Mouse (Mus musculus): ENCODE measurements around the gene Necab2. TPM values are rescaled to one million over a fixed set of nuclear protein-coding genes. Genes with fewer than 3 reads are reported as not detected.

Gene Necab2
- polyA plus RNA-seq (2015; fragmentation: Nextera tagmentation; extraction: Ambion mirVana): 1.2 and 1.8 TPM in 2 replicates

DNA sequence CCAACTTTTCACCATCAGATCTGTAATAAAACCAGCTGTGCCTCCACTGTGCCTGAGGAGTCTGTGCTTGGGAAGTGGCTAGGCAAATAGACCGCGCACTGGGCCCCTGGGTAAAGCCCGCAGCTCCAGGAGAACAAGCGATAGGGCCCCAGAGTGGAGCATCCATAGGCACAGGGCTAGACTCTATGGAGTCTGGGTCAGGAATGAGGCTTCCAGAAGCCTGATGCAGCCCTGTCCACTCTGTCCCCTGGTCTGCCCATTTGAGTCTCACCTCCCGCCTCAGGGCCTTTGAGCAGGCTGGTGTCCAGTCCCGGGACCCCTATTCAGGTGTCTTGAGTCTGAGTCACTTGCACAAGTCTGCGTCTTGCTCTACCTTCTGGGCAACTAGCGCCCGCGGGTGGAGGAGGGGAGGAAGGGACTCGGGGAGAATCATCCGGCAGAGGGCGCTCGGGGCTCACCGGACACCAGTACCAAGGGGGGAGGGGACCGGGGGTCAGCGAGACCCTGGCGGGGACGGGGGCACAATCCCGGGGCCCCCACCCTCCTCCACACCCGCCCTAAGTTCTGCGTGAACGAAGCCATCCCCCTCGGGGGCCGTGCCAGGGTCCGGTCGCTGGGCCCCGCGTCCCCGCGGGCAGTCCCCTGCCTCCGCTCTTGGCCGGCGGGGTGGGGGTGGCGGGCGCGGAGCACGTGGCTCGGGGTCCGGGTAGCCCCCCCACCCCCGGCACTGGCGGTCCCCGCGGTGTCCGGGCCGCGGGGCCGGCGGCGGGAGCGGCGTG lies at the start of gene Necab2:
Gene Necab2 (plus strand): TSS at position 509 of the 779 bp plus-strand sequence.
- Histone ChIP-seq H3K9ac (replicated peaks; ENCODE audit: low read depth) (no peak within 1 kb of the TSS), H3K27ac (ENCODE audit: low read length) (no peak within 1 kb of the TSS), H3K36me3 (ENCODE audit: insufficient read depth, low read length) (no peaks in the 10 kb centered on the region), H3K27me3 (replicated peaks; ENCODE audit: insufficient read depth, low read length) (peaks cover 19% of the 10 kb centered on the region; the same call in 1 of the 2 replicates), H3K4me3 (ENCODE audit: low read depth, low read length) (peak within 1 kb of the TSS; percentile 50), H3K4me2 (replicated peaks; ENCODE audit: low read depth, low read length) (peak within 1 kb of the TSS; percentile 100), H3K4me1 (ENCODE audit: insufficient read depth, low read depth, low read length) (peaks cover 5% of the 10 kb centered on the region; the same call in 1 of the 2 replicates), H3K9me3 (ENCODE audit: low read length) (no peaks in the 10 kb centered on the region)
- TF ChIP-seq CTCF (IDR thresholded peaks at IDR 0.05) (peak; percentile 84), EP300 (IDR thresholded peaks at IDR 0.05) (no peak)
- peak; percentile 60 for ATAC-seq
- DNase-seq (ENCODE audit: low spot score): peak; percentile 66
- 5% methylated on average over 29 of the region's 52 CpGs for WGBS

DNA sequence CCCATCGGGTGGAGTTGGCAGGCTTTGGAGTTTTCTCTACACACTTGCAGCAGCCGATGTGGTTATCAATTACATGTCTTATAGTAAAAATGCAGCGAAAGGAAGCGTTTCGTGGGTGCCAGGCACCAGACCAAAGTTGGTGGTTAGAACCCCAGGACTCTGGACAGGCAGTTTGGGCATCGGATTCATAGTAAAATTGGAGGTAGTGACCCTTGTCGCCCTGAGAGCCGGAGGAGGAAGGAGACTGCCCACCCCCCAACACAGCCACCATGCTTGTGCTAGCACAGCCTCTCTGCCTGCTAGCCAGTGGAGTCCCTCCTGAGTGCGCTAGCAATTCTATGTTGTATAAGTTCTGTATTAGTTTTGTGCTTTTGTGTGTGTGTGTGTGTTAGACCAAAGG lies 48.0 kb upstream of the Necab2 start:
- 0 out of 2 replicates have a peak, but pooled peaks cover 8% of the 10 kb centered on the region for H3K4me1 ChIP-seq (ENCODE audit: insufficient read depth, low read depth, low read length)
- TF ChIP-seq EP300 (IDR thresholded peaks at IDR 0.05) (no peak), CTCF (IDR thresholded peaks at IDR 0.05) (no peak)
- H3K27ac ChIP-seq (ENCODE audit: low read length): no peak overlapping the region
- H3K4me2 ChIP-seq (replicated peaks; ENCODE audit: low read depth, low read length): no peak overlapping the region
- no peaks in the 10 kb centered on the region for H3K27me3 ChIP-seq (replicated peaks; ENCODE audit: insufficient read depth, low read length)
- no peak overlapping the region for H3K4me3 ChIP-seq (ENCODE audit: low read depth, low read length)
- no peak overlapping the region for H3K9ac ChIP-seq (replicated peaks; ENCODE audit: low read depth)
- DNase-seq (ENCODE audit: low spot score) (no peak), ATAC-seq (no peak)
- no peaks in the 10 kb centered on the region for H3K36me3 ChIP-seq (ENCODE audit: insufficient read depth, low read length)
- H3K9me3 ChIP-seq (ENCODE audit: low read length): no peaks in the 10 kb centered on the region
- 79% methylated on average over 9 of the region's 9 CpGs for WGBS

DNA sequence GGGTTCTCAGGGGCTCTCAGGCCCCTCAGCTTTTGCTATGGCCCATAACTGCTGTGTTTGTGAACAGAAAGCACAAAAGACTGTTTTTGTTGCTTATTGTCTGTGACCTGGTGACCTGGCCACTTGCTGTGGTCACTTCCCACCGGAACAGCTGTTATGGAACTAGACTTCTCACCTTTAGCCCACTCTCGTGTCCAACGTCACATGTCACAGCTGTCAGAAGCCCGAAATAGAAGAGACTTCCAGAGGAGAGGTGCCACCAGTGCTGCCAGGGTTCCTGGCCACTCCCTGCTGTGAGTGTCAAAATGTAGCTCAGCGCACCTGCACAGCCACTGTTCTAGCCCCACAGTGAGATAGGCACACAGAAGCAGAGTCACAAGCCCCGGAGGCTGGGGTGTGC lies 47.3 kb upstream of the Necab2 start:
- 74% methylated on average over 6 of the region's 6 CpGs for WGBS
- H3K9me3 ChIP-seq (ENCODE audit: low read length): no peaks in the 10 kb centered on the region
- DNase-seq (ENCODE audit: low spot score): no peak
- no peak for ATAC-seq
- H3K27ac ChIP-seq (ENCODE audit: low read length): no peak overlapping the region
- no peaks in the 10 kb centered on the region for H3K36me3 ChIP-seq (ENCODE audit: insufficient read depth, low read length)
- no peak overlapping the region for H3K4me2 ChIP-seq (replicated peaks; ENCODE audit: low read depth, low read length)
- H3K4me1 ChIP-seq (ENCODE audit: insufficient read depth, low read depth, low read length): 0 out of 2 replicates have a peak, but pooled peaks cover 8% of the 10 kb centered on the region
- H3K4me3 ChIP-seq (ENCODE audit: low read depth, low read length): no peak overlapping the region
- H3K9ac ChIP-seq (replicated peaks; ENCODE audit: low read depth): no peak overlapping the region
- H3K27me3 ChIP-seq (replicated peaks; ENCODE audit: insufficient read depth, low read length): no peaks in the 10 kb centered on the region
- TF ChIP-seq CTCF (IDR thresholded peaks at IDR 0.05): no peak
- no peak for TF ChIP-seq EP300 (IDR thresholded peaks at IDR 0.05)

DNA sequence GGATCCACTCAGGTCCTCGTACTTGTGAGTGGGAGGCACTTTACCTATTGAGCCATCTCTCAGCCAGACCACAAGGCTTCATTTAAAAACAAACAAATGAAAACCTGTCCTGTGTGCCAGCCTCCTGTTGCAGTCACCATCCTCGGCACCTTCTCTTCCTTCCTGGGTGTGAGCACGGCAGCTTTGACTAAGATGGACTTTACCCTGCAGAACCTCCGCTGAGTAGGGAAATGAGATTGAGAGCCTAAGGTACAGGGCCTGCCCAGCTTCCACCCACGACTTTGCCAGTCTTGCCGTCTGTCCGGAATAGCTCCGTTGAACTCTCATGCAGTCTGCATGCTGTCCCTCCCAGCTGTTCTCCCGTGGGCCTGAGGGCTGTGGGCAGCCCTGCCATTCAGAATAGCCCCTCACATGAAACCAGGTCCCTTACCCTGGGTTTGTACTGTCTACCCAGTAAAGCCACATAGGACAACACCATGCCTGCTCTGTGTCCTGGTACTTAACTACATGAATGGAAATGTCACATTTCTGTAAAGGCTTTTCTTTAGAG lies 46.3 kb upstream of the Necab2 start:
- ATAC-seq (no peak), DNase-seq (ENCODE audit: low spot score) (no peak)
- WGBS: 72% methylated on average over 9 of the region's 9 CpGs
- Histone ChIP-seq H3K27ac (ENCODE audit: low read length) (no peak overlapping the region), H3K4me1 (ENCODE audit: insufficient read depth, low read depth, low read length) (0 out of 2 replicates have a peak, but pooled peaks cover 8% of the 10 kb centered on the region), H3K4me2 (replicated peaks; ENCODE audit: low read depth, low read length) (no peak overlapping the region), H3K36me3 (ENCODE audit: insufficient read depth, low read length) (no peaks in the 10 kb centered on the region), H3K27me3 (replicated peaks; ENCODE audit: insufficient read depth, low read length) (no peaks in the 10 kb centered on the region), H3K9me3 (ENCODE audit: low read length) (no peaks in the 10 kb centered on the region), H3K4me3 (ENCODE audit: low read depth, low read length) (no peak overlapping the region), H3K9ac (replicated peaks; ENCODE audit: low read depth) (no peak overlapping the region)
- TF ChIP-seq CTCF (IDR thresholded peaks at IDR 0.05) (no peak), EP300 (IDR thresholded peaks at IDR 0.05) (no peak)

DNA sequence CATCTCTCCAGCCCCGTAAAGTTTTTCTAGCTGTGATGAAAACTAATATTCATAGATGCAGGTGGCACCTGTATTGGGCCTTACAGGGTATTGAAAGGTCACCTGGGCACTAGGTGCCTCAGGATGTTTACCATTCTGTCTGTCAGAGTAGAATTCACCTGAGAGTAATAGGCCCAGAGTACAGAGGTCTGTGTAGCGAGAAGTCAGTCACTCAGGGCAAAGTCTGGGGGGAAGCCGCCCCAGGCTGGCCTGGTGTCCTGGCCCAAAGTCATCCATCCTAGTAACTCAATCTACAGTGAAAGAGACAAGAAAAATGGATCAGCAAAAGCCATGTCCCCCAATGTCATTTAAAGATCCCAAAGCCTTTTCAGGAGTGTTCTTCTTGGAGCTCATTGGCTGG lies 45.6 kb upstream of the Necab2 start:
- Histone ChIP-seq H3K9ac (replicated peaks; ENCODE audit: low read depth) (no peak overlapping the region), H3K9me3 (ENCODE audit: low read length) (no peaks in the 10 kb centered on the region), H3K4me3 (ENCODE audit: low read depth, low read length) (no peak overlapping the region), H3K36me3 (ENCODE audit: insufficient read depth, low read length) (no peaks in the 10 kb centered on the region), H3K27ac (ENCODE audit: low read length) (no peak overlapping the region), H3K4me2 (replicated peaks; ENCODE audit: low read depth, low read length) (no peak overlapping the region), H3K27me3 (replicated peaks; ENCODE audit: insufficient read depth, low read length) (no peaks in the 10 kb centered on the region), H3K4me1 (ENCODE audit: insufficient read depth, low read depth, low read length) (0 out of 2 replicates have a peak, but pooled peaks cover under 1% of the 10 kb centered on the region)
- no peak for TF ChIP-seq EP300 (IDR thresholded peaks at IDR 0.05)
- WGBS: 73% methylated on average over 3 of the region's 3 CpGs
- DNase-seq (ENCODE audit: low spot score) (no peak), ATAC-seq (no peak)

DNA sequence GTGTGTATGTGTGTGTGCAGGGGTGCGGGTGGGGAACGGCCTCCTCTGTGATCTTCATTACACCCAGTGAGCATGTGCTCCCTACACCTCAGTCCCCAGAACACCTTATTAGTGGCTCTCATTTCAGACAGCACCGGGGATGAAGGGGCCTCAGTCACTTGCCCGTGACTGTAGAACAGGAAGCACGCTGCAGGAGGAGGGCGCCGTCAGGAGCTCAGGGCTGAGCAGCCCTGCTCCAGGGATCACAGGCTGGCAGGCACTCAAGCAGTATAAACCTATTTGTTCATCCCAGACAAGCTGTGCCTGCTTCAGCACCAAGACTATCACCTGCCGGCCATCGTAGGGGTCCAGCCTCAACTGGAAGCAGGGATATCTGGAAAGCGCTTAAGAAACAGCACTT lies 42.6 kb upstream of the Necab2 start:
- TF ChIP-seq CTCF (IDR thresholded peaks at IDR 0.05): no peak
- no peak for TF ChIP-seq EP300 (IDR thresholded peaks at IDR 0.05)
- no peaks in the 10 kb centered on the region for H3K27me3 ChIP-seq (replicated peaks; ENCODE audit: insufficient read depth, low read length)
- no peak for DNase-seq (ENCODE audit: low spot score)
- H3K9me3 ChIP-seq (ENCODE audit: low read length): no peaks in the 10 kb centered on the region
- ATAC-seq: no peak
- no peak overlapping the region for H3K4me3 ChIP-seq (ENCODE audit: low read depth, low read length)
- no peak overlapping the region for H3K9ac ChIP-seq (replicated peaks; ENCODE audit: low read depth)
- no peak overlapping the region for H3K4me2 ChIP-seq (replicated peaks; ENCODE audit: low read depth, low read length)
- H3K27ac ChIP-seq (ENCODE audit: low read length): no peak overlapping the region
- peaks cover 6% of the 10 kb centered on the region; the same call in 1 of the 2 replicates for H3K36me3 ChIP-seq (ENCODE audit: insufficient read depth, low read length)
- H3K4me1 ChIP-seq (ENCODE audit: insufficient read depth, low read depth, low read length): no peaks in the 10 kb centered on the region
- 74% methylated on average over 10 of the region's 10 CpGs for WGBS
